Mouse (Mus musculus) brain, embryonic 14.5 days (tissue): Measurements from ENCODE around the gene Dkk3.

Source experiments
- CTCF ChIP-seq: fragments of 200-500 bp; IDR thresholded peaks from 2 replicates; pipeline ENCODE4 v1.5.1; 2012; ENCODE audit warnings: inconsistent platforms, mild to moderate bottlenecking, moderate library complexity, borderline replicate concordance; ENCODE audit not compliant: insufficient read depth, insufficient read length; ENCODE audit errors: extremely low read depth
- POLR2A ChIP-seq: fragments of 200-500 bp; IDR thresholded peaks from 2 replicates; pipeline ENCODE4 v1.6.1; 2012; ENCODE audit warnings: mild to moderate bottlenecking, inconsistent platforms, borderline replicate concordance; ENCODE audit not compliant: poor library complexity, insufficient read depth, insufficient read length, severe bottlenecking; ENCODE audit errors: extremely low read depth

DNA sequence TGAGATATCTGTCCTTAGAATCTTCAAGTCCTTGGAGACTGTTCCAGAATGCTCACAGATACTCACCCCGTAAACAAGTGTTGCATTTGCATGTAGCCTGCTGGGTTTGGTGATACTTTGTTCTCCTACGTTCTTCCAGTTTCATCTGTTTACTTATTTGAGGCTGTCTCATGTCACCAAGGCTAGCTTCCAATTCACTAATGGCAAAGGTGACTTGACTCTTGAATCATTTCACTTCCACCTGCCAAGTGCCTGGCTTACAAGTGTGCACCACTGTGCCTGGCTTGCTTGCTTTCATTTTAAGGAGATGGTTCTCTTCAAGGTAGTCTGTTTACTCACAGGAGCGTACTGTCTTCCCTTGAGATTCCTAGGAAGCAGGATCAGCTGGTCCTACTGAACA is 5.6 kb upstream of the Dkk3 start:
- no peak for TF ChIP-seq POLR2A
- no peak for TF ChIP-seq CTCF
